Mouse (Mus musculus) MEL (cell line): ENCODE measurements around the gene Pde7b.

Experiments used
- CTCF ChIP-seq, 3 experiments: IDR thresholded peaks in 2 of 3; conservative IDR thresholded peaks in 1 of 3; 2 replicates each; pipeline ENCODE4 v1.5.1; 2011 to 2012; ENCODE audit warnings: low read length in 3 of 3, low read depth in 2 of 3, mild to moderate bottlenecking in 2 of 3, improper control_type of control experiment in 1 of 3, inconsistent platforms in 1 of 3, mixed read lengths in 1 of 3, moderate library complexity in 1 of 3; ENCODE audit not compliant: control insufficient read depth in 1 of 3, insufficient read depth in 1 of 3, poor library complexity in 1 of 3, severe bottlenecking in 1 of 3
- E2F4 ChIP-seq: IDR thresholded peaks from 2 replicates; pipeline ENCODE4 v1.6.1; 2011; ENCODE audit warnings: low read depth, low read length, improper control_type of control experiment, borderline replicate concordance
- MAX ChIP-seq: IDR thresholded peaks from 2 replicates; pipeline ENCODE4 v1.6.1; 2011; ENCODE audit warnings: low read length, improper control_type of control experiment
- MXI1 ChIP-seq: IDR thresholded peaks from 2 replicates; pipeline ENCODE4 v1.6.1; 2011; ENCODE audit warnings: mild to moderate bottlenecking, low read depth, low read length, improper control_type of control experiment
- POLR2A ChIP-seq, 2 experiments: IDR thresholded peaks; 2 replicates each; pipeline ENCODE4 v1.6.1; 2011 to 2012; ENCODE audit warnings: low read length in 2 of 2, mild to moderate bottlenecking in 2 of 2, control low read depth in 1 of 2, improper control_type of control experiment in 1 of 2, low read depth in 1 of 2, moderate library complexity in 1 of 2; ENCODE audit not compliant: control insufficient read depth in 1 of 2, insufficient read depth in 1 of 2, poor library complexity in 1 of 2
- ZC3H11A ChIP-seq: IDR thresholded peaks from 2 replicates; pipeline ENCODE4 v1.6.1; 2012; ENCODE audit warnings: low read depth, mild to moderate bottlenecking, inconsistent platforms, low read length, improper control_type of control experiment
- ZNF384 ChIP-seq: IDR thresholded peaks from 2 replicates; pipeline ENCODE4 v1.6.1; 2012; ENCODE audit warnings: low read depth, mild to moderate bottlenecking, inconsistent platforms, low read length, improper control_type of control experiment

DNA sequence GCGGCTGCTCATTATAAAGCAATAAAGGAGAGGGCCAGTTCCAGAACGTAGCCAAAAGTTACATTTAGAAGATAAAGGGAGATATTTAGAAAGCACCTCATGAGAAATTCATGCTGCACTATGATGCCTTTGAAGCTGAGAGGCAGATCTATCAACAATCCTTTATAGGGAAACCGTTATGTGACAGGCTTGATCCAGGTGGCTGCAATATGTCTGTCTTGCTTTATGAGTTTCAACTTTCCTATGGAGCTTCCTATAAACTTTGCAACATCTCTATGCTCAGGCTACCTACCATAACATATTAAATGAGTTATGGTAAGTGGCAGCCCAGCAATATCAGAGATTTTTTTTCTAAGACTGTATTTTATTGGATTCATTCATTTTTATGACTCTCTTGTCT is 39.5 kb upstream of the Pde7b start:
- TF ChIP-seq ZNF384: no peak
- TF ChIP-seq ZC3H11A: no peak
- TF ChIP-seq POLR2A (IDR thresholded peaks at IDR 0.05; ENCODE audit: control insufficient read depth in 1 of 2, insufficient read depth in 1 of 2, low read depth in 1 of 2, low read length in 2 of 2, poor library complexity in 1 of 2): no peak
- no peak for TF ChIP-seq CTCF (IDR thresholded peaks at IDR 0.05 in 2 of 3, conservative IDR thresholded peaks at IDR 0.05 in 1 of 3; ENCODE audit: control insufficient read depth in 1 of 3, insufficient read depth in 1 of 3, low read depth in 2 of 3, low read length in 3 of 3, poor library complexity in 1 of 3, severe bottlenecking in 1 of 3)
- no peak for TF ChIP-seq MAX
- no peak for TF ChIP-seq MXI1
- no peak for TF ChIP-seq E2F4
